Mouse (Mus musculus) megakaryocyte, embryonic 14.5 days (primary cell): ENCODE results near the gene Uck2.

Experiments
- FLI1 ChIP-seq: IDR thresholded peaks from 2 replicates; pipeline ENCODE4 v1.6.1; 2012; ENCODE audit warnings: low read length, inconsistent platforms, mixed read lengths
- GATA1 ChIP-seq: IDR thresholded peaks from 3 replicates; pipeline ENCODE4 v1.6.1; 2012; ENCODE audit warnings: mixed read lengths, low read length, inconsistent platforms, borderline replicate concordance

DNA sequence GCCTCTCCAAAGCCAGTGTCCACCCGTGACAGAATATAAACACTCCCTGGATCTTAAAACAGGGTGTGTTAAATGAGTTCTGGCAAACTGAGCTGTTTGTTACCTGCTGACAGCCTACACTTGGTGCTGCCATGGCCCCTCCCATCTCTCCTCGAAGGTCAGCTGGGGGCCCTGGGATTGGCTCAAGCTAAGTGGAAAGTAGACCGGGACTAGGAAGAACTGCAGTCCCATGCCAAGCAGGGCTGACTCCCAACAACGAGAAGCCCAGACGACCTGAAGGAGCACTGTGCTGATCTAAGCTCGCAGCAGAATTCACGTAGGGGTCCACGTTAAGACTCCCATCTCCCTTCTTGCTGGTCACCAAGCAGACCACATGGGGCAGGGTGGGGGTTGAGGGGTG is 48.3 kb downstream of the Uck2 start:
- TF ChIP-seq GATA1 (no peak), FLI1 (no peak)
